Mouse (Mus musculus): ENCODE results near the gene Cgn.
"Not testable (repeated sequence)": the region's sequence is repeated elsewhere in the genome, so short reads cannot be mapped to it uniquely, and the experiment has no call there.

Gene Cgn

GRCm38 (mm10) chr3:94795596-94796140 is 9.4 kb upstream of the Cgn start:
- in situ Hi-C loops (cut with MboI; ENCODE audit: low pct_unique_long_range_greater_than_20kb in 1 of 2, low sequenced_read_pairs in 2 of 2, unreplicated experiment in 1 of 2), result no loop called here

- in situ Hi-C loops (cut with MboI; ENCODE audit: low pct_unique_long_range_greater_than_20kb in 1 of 2, low sequenced_read_pairs in 2 of 2, unreplicated experiment in 1 of 2), result no loop called here
Measured at GRCm38 (mm10) chr3:94794359-94794758, 8.1 kb upstream of the Cgn start.

GRCm38 (mm10) chr3:94793672-94794071 is 7.4 kb upstream of the Cgn start:
- in situ Hi-C loops (cut with MboI; ENCODE audit: low pct_unique_long_range_greater_than_20kb in 1 of 2, low sequenced_read_pairs in 2 of 2, unreplicated experiment in 1 of 2), result no loop called here

DNA sequence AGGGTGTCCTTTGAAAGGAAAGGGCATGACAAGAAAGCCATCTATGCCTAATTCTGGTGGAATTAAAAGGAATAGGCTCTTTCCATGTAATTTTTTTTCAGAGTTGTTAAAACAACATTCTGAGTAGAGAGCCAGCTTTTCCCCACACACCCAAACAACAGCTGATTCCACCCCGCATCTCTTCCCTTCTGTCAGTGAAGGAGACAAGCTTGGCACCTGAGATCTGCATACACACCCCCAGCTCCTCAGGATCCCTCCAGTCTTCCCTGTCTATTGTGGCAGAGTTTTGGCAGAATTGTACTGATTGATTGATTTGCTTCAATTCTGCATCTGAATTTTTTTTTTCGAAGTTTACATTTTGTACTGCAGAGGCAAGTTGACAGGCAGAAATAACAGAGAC is 6.0 kb upstream of the Cgn start:
- in situ Hi-C loops (cut with MboI; ENCODE audit: low pct_unique_long_range_greater_than_20kb in 1 of 2, low sequenced_read_pairs in 2 of 2, unreplicated experiment in 1 of 2), result no loop called here

DNA sequence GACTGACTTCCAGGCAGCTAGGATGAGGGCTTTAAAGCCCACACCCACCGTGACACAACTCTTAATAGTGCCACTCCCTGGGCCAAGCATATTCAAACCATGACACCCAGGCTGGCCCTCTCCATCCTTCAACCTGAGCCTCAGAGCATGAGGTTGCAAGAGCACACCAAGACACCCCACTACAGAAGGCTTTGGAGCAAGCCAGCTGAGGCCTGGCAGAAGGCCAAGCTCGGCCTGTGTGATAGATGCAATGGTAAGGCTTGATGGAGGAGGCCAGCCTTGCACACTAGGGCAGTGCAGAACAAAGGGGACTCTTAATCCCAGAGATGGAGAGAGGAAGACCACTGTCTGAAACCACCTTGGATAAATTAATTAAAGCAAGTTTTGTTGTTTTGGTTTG is 3.2 kb upstream of the Cgn start:
- in situ Hi-C loops (cut with MboI; ENCODE audit: low pct_unique_long_range_greater_than_20kb in 1 of 2, low sequenced_read_pairs in 2 of 2, unreplicated experiment in 1 of 2), result no loop called here

- in situ Hi-C loops (cut with MboI; ENCODE audit: low pct_unique_long_range_greater_than_20kb in 1 of 2, low sequenced_read_pairs in 2 of 2, unreplicated experiment in 1 of 2), result no loop called here
Measured at GRCm38 (mm10) chr3:94789071-94789470, 2.8 kb upstream of the Cgn start.

DNA sequence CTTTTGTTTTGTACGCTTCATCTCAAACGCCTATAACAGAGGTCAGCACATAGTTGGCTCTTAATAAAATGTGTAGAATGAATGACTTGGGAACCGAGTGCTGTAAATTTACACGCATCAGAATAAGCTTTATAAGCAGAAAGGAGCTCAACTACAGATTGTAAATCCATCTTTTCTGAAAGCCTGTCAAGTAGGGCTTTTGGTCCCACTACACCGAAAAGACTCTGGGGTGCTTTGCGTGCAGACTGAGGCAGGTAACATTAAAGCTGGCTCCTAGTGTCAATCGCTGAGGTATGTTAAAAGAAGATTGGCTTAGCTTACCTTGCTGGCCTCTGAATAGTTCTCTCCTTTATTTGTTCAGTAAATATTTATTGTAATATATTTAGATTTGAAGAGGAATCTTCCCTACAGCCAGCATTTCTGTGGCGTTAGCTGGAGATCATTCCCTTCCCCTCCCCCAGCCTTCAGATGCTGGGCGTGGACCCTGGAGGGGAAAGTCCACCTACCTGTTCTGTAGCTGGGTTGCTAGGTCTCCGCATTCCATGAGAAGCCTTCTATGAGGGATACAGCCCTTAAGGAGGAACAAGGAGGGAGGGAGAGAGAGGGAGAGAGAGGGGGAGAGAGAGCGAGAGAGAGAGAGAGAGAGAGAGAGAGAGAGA is 959 bp upstream of the Cgn start:
- in situ Hi-C loops (cut with MboI; ENCODE audit: low pct_unique_long_range_greater_than_20kb in 1 of 2, low sequenced_read_pairs in 2 of 2, unreplicated experiment in 1 of 2), result no loop called here

DNA sequence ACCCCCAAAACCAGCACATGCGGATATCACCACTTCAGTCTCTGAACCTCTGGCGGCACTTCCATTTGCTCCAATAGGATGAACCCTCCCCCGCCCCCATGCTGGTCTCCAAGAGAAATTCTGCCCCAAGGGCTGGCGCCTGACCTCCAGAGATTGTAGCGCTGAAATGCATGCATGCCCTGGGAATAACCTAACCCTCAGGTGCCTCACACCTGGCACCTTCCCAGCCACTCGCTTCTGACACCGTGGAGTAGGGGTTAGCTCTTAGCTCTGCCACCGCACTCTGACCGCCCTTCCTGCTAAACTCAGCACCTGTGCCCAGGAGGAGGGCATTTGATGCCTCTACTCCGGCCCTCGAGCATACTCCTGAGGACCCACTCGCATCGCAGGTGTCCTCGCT is 334 bp downstream of the Cgn start:
- in situ Hi-C loops (cut with MboI; ENCODE audit: low pct_unique_long_range_greater_than_20kb in 1 of 2, low sequenced_read_pairs in 2 of 2, unreplicated experiment in 1 of 2), result no loop called here

DNA sequence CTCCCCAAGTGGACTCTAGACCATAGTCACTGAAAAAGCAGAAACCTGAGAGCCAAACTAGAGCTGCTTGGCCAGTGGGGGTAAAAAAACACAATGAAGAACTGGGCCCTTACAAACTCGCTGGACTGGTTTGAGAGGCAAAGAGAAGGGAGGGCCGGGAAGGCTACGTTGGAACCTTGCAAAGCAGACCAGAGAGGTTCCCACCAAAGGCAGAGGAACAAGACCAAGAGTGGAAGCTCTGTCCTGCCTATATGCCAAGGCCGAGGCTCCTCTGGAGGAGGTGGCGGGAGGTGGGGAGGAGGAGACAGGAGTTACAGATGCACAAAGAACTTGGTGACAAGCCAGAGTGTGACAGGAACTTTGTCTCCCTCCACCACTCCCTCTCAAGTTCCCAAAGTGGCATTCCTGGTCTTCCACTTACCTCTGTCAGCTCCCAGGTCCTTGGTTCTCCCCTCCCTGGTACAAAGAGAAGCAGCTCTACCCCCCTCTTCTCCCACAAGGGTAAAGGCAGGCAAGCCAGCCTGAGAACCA is 2.1 kb downstream of the Cgn start:
- in situ Hi-C loops (cut with MboI; ENCODE audit: low pct_unique_long_range_greater_than_20kb in 1 of 2, low sequenced_read_pairs in 2 of 2, unreplicated experiment in 1 of 2), result no loop called here

- in situ Hi-C loops (cut with MboI; ENCODE audit: low pct_unique_long_range_greater_than_20kb in 1 of 2, low sequenced_read_pairs in 2 of 2, unreplicated experiment in 1 of 2), result no loop called here
Measured at GRCm38 (mm10) chr3:94783462-94783931, 2.8 kb downstream of the Cgn start.

GRCm38 (mm10) chr3:94782936-94783335 is 3.4 kb downstream of the Cgn start:
- in situ Hi-C loops (cut with MboI; ENCODE audit: low pct_unique_long_range_greater_than_20kb in 1 of 2, low sequenced_read_pairs in 2 of 2, unreplicated experiment in 1 of 2), result no loop called here

DNA sequence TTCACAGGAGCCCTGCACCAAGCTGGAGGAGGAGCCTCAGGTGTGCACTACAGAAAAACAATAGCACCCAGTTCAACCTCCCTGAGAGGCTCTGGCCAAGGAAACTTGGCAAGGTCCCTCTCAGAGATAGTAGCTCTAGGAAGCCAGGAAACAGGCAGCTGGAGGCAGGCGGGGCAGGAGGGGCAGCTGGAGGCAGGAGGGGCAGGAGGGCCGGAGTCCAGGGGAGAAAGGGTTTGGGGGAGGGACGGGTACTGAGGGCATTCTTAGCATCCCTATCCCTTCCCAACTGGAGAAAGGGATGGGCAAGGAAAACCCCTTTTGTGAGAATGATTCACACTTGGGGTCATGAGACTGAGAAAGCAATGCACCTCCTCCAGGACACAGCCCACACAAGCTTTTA is 4.9 kb downstream of the Cgn start:
- in situ Hi-C loops (cut with MboI; ENCODE audit: low pct_unique_long_range_greater_than_20kb in 1 of 2, low sequenced_read_pairs in 2 of 2, unreplicated experiment in 1 of 2), result no loop called here

GRCm38 (mm10) chr3:94775886-94776285 is 10.4 kb downstream of the Cgn start:
- in situ Hi-C loops (cut with MboI; ENCODE audit: low pct_unique_long_range_greater_than_20kb in 1 of 2, low sequenced_read_pairs in 2 of 2, unreplicated experiment in 1 of 2), result no loop called here

DNA sequence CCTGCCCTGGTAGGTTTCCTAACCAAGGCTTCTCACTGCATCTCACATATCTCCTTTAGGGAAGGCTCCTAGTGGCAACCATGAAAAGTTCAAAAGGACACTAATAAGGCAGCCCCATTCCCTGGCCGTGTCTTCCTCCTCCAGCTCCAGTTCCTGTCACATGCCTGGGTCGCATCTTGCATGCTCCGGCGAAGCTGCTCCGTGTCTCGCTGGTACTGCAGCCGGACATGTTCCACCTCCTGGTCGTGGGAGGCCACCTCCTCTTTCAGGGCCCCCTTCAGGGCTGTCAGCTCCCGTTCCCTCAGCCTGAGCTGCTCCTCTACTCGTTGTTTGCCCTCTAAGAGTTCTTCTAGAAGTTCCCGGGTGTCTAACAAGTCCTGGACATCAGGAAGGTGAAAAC is 12.3 kb downstream of the Cgn start:
- in situ Hi-C loops (cut with MboI; ENCODE audit: low pct_unique_long_range_greater_than_20kb in 1 of 2, low sequenced_read_pairs in 2 of 2, unreplicated experiment in 1 of 2), result no loop called here

DNA sequence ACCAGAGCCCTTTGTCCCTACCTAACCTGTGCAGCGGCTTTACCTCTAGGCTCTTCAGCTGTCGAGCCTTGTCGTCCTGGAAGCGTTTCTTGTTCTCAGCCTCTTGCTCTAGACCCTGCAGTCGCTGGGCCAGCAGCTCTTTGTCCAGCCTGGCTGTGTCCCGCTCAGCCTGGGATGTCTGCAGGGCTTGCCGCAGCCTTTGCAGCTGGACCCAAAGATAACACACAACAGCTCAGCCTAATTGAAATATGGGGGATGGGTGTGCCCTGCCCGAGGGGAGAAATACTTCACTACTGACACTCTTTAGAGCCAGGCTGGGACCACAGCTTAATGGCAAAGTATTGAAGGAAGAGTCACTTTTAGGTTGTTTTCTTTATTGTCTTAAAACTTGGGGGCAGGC is 20.8 kb downstream of the Cgn start:
- in situ Hi-C loops (cut with MboI; ENCODE audit: low pct_unique_long_range_greater_than_20kb in 1 of 2, low sequenced_read_pairs in 2 of 2, unreplicated experiment in 1 of 2), result not testable (repeated sequence)

DNA sequence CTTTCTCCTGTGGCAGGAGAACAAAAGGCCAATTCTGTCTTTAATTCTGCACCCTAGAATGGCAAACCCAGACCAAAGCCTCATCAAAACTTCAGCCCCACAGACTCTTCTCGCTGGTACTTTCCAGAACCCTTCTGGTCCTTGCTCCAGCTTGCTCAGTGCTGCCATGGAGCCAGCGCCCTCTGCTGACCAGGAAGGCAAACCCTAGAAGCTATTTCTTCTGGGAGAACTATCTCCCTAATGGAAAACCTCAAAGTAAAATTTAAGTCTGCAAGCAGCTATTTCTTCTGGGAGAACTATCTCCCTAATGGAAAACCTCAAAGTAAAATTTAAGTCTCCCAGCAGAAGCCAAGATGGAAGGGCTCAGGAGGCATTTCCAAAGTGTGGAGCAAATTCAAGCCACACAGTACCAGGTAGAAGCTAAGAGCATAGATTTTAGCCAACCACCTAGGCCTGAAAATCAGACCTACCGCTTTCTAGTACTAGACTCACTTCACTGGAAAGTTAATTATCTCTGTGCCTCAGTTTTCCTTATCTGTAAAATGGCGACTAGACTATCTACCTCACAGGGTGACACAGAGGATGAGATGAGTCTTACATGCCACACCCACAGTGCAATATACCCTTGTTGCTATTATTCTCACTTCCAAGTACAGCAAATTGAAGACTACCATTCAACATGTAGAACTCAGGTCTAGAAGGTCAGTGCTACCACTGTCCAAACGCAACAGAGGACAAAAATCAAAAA is 21.6 kb downstream of the Cgn start:
- in situ Hi-C loops (cut with MboI; ENCODE audit: low pct_unique_long_range_greater_than_20kb in 1 of 2, low sequenced_read_pairs in 2 of 2, unreplicated experiment in 1 of 2), result not testable (repeated sequence)

DNA sequence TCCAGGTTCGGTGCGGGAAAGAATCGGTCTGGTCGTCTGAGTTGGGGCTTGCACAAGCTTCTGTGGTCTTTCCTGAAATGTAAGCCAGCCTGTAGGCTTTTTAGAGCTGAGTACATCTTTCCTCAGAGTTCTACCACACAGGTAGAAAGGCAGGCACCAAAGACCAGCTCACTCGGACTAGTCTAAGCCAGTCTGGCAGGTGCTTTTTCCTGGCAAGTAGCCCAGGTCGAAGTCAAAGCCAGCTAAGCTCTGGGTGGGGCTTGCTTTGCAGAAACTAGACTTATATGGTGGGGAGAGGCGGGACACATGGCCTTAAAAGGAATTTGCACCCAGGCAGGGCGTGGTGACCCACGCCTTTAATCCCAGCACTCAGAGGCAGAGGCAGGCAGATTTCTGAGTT is 27.9 kb downstream of the Cgn start:
- in situ Hi-C loops (cut with MboI; ENCODE audit: low pct_unique_long_range_greater_than_20kb in 1 of 2, low sequenced_read_pairs in 2 of 2, unreplicated experiment in 1 of 2), result not testable (repeated sequence)

- in situ Hi-C loops (cut with MboI; ENCODE audit: low pct_unique_long_range_greater_than_20kb in 1 of 2, low sequenced_read_pairs in 2 of 2, unreplicated experiment in 1 of 2), result not testable (repeated sequence)
Measured at GRCm38 (mm10) chr3:94758056-94758409, 28.3 kb downstream of the Cgn start.

- in situ Hi-C loops (cut with MboI; ENCODE audit: low pct_unique_long_range_greater_than_20kb in 1 of 2, low sequenced_read_pairs in 2 of 2, unreplicated experiment in 1 of 2), result not testable (repeated sequence)
Measured at GRCm38 (mm10) chr3:94757251-94758055, 28.8 kb downstream of the Cgn start.
